ENCODE assay signal across 10 mouse cellular contexts in the genomic region with DNA sequence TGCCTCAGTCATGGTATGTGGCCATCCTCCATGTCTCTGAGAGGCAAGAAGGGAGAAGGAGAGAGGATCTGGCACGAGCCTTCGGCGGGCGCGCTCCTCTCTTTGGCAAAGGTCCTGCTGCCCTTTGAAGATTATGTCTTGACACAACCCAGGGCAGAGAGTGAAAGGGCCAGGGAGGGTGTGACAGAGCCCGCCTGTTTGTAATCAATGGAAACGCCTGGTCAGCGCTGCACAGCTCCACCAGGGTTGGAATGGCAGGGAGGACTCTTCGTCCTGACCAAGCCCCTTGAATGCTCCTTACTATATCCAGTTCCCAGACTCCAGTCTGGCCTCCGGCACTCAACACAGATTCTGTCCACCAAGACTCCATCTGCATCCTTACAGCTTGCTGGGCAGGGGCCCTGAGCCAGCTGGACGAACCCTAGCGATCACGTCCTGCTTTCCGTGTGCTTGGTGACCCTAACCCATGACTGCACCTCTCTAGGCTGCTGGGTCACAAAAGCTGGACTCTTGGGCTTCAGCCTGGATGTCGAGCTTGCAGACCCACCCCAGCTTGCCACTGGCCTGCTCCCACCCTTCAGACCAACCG. TPM values are rescaled to one million over a fixed set of nuclear protein-coding genes. Genes with fewer than 3 reads are reported as not detected.
DNase-seq lines count a peak whose midpoint lies in the region; ATAC-seq lines count a peak whose summit lies in the region.
"Had no signal": no experiment of that assay in that cellular context is flagged by ENCODE, and none has a peak within 500 bp of the region (broad histone marks: within the 10 kb centered on the region; RNA-seq: fewer than 3 reads in every experiment).

No protein-coding gene starts in this region.

- H3K36me3 ChIP-seq in neural tube, embryonic 11.5 days (ENCODE audit: control insufficient read depth, insufficient read depth, low read length): no peaks in the 10 kb centered on the region

- peak overlapping the region; percentile 40 for H3K4me2 ChIP-seq in neural tube, embryonic 11.5 days (ENCODE audit: low read depth)

- 0 out of 2 replicates have a peak, but pooled peaks have one; percentile 39 for ATAC-seq in neural tube, embryonic 11.5 days (ENCODE audit: insufficient read depth, low FRiP score, low TSS enrichment)

- peak overlapping the region; percentile 17; the same call in 1 of the 2 replicates for H3K4me3 ChIP-seq in neural tube, embryonic 11.5 days (ENCODE audit: low read depth, low read length)

- H3K9ac ChIP-seq in neural tube, embryonic 11.5 days (ENCODE audit: low read length): no peak overlapping the region; the same call in 1 of the 2 replicates

- H3K4me1 ChIP-seq in neural tube, embryonic 11.5 days (ENCODE audit: control insufficient read depth, insufficient read depth, low read length): peaks cover 25% of the 10 kb centered on the region

- no peak overlapping the region for H3K27ac ChIP-seq in neural tube, embryonic 11.5 days (ENCODE audit: low read depth, low read length)

- 48% methylated on average over 16 of the region's 16 CpGs for WGBS in neural tube, embryonic 11.5 days

- H3K27me3 ChIP-seq in neural tube, embryonic 11.5 days (ENCODE audit: control insufficient read depth, insufficient read depth, low read length): peaks cover 13% of the 10 kb centered on the region

- H3K9me3 ChIP-seq in neural tube, embryonic 11.5 days (ENCODE audit: control insufficient read depth, low read length): no peaks in the 10 kb centered on the region

- peak; percentile 72 to 79 for DNase-seq in cerebellum, postnatal 10 days
- no peak for DNase-seq in cerebellum, adult 11-12 months
- no peak for DNase-seq in neural tube, embryonic 11.5 days (ENCODE audit: low spot score)
- no peak for DNase-seq in neural tube, embryonic 10.5 days (ENCODE audit: extremely low spot score, low spot score)
- peak; percentile 57 for DNase-seq in lung, postnatal 10 days
- no peak for DNase-seq in B cell, adult 2 months
- DNase-seq in gastrocnemius, postnatal 4 days (ENCODE audit: low spot score in 2 of 2): no peak
- no peak for DNase-seq in adipocyte (ENCODE audit: low spot score)
- DNase-seq: kidney, postnatal 36 days; thymus, postnatal 25 days had no signal

RNA-seq across cellular contexts. Expression of a gene that starts 2.4 kb away (rescaled TPM):
- 7.1 and 9.0 TPM in 2 replicates for polyA plus RNA-seq in neural tube, embryonic 11.5 days (2014; fragmentation: Nextera tagmentation; extraction: Ambion mirVana)
- 1 to 10 TPM; 5.6 to 6.4 TPM for total RNA-seq in gastrocnemius, postnatal 4 days (2021)

RNA-seq across cellular contexts. Expression of a gene that starts 24.1 kb away (rescaled TPM):
- polyA plus RNA-seq in neural tube, embryonic 11.5 days (2014; fragmentation: Nextera tagmentation; extraction: Ambion mirVana): 5.3 and 6.7 TPM in 2 replicates
- under 1 TPM; 0.47 to 0.49 TPM for total RNA-seq in gastrocnemius, postnatal 4 days (2021)

RNA-seq across cellular contexts. Expression of a gene that starts 44.1 kb away (rescaled TPM):
- polyA plus RNA-seq in neural tube, embryonic 11.5 days (2014; fragmentation: Nextera tagmentation; extraction: Ambion mirVana): 104 and 111 TPM in 2 replicates
- total RNA-seq in gastrocnemius, postnatal 4 days (2021): 10 to 100 TPM; 80.6 to 95.1 TPM

Comparison
In these comparisons a context has a peak if more than half of its experiments do, and no peak if none do; other contexts are left out.
1. DNase-seq: peak in cerebellum, postnatal 10 days (2 of 2) and lung, postnatal 10 days (single experiment); none in cerebellum, adult 11-12 months (single experiment), neural tube, embryonic 11.5 days (single experiment), neural tube, embryonic 10.5 days (single experiment), B cell, adult 2 months (0 of 2), gastrocnemius, postnatal 4 days (0 of 2) and adipocyte (single experiment).